Mouse (Mus musculus) left cerebral cortex, adult 11 months (tissue): ENCODE results near the gene Vwde.

Source experiments
- DNase-seq: peaks from one replicate; pipeline ENCODE4 v3.0.0; 2022; ENCODE audit warnings: low spot score

Gene Vwde

GRCm38 (mm10) chr6:13224596-13225227 is at the start of gene Vwde:
Gene Vwde, minus strand, starts transcription at chr6:13224965.
- no peak for DNase-seq

- no peak for DNase-seq
Observed at GRCm38 (mm10) chr6:13255341-13255740, 30.6 kb upstream of the Vwde start.

DNA sequence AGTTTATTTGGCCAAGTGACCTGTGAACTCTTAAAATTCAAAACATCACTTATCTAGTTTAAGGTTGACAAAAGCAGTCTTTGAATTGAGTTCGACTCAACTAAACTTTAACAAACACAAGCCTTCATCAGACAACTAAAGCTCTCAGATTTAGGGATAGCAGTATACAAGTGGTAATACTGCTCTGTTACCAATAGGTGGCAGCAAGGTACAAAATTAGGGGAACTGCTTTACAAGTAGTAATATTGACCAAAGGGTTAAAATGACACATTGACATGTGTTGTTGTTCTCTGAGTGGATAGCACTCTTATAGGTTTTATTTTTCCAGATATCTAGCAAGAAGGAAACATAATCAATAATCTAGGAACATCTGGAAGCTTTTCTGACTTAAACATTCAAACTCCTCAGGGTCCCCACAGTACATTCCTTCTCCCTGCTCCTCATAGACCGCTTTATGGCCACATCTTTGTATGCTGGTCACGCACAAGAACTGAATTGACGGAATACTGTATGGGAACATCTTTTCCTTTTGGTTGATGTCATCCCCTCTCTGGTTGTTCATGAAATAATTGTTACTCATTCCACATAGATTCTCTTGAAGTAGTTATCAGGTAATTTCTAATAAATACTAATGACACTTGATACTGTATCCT is 23.7 kb upstream of the Vwde start:
- DNase-seq: no peak

DNA sequence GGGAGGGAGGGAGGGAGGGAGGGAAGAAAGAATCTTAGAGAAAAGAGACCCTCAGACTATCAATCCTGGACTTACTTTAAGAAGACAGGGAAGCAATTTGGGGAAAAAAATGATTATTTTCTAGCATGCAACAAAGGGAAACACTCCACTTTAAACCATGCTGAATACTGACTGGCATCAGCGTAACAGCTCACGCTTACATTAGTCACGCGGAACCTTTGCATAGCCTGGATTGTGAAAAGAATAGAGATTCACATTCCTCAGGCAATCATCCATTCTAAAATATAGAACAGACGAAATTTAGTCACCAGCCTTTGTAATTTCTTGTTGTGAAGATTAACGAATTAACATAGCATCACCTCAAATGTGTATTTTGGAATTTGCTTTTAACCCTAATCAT is 18.6 kb downstream of the Vwde start:
- no peak for DNase-seq

DNA sequence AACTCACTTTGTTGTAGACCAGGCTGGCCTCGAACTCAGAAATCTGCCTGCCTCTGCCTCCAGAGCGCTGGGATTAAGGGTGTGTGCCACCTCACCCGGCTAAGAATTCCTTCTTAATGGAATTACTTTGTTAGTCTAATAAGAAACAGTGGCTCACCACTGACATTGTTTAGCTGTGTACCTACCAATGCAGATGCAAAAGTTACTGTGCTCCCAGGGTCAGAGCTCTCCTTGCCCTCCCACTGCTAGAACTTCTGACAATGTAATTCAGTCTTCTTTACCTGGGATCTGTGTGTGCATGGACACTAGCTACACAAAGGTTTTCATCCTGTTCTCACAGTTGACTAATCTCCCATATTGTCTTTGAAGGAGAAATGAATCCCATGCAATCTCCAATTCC is 27.3 kb downstream of the Vwde start:
- DNase-seq: no peak

DNA sequence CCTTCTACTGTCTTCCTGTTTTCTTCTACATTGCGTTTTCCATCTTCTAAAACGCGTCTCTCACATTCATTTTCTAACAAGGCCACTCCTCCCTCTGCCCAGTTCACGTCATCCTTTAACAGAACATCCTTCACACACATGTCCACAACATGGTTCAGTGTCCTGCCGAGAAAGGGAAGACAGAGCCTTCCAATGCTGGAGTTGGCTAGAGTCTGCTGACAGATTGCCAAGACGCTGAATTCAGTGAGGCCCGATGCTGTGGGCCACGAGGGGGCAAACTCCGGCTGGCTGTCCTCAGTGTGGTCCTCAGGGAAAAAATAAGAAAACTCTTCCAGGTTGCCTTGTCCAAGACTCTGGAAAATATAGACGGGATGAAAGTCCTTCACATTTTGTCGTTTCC is 37.9 kb downstream of the Vwde start:
- DNase-seq: no peak

GRCm38 (mm10) chr6:13180061-13180460 is 44.7 kb downstream of the Vwde start:
- DNase-seq: no peak

GRCm38 (mm10) chr6:13169459-13170150 is 55.2 kb downstream of the Vwde start:
- no peak for DNase-seq

GRCm38 (mm10) chr6:13166240-13166937 is 58.4 kb downstream of the Vwde start:
- DNase-seq: no peak

GRCm38 (mm10) chr6:13159437-13159836 is 65.3 kb downstream of the Vwde start:
- DNase-seq: no peak

- no peak for DNase-seq
Observed at GRCm38 (mm10) chr6:13153888-13154697, 70.7 kb downstream of the Vwde start.

DNA sequence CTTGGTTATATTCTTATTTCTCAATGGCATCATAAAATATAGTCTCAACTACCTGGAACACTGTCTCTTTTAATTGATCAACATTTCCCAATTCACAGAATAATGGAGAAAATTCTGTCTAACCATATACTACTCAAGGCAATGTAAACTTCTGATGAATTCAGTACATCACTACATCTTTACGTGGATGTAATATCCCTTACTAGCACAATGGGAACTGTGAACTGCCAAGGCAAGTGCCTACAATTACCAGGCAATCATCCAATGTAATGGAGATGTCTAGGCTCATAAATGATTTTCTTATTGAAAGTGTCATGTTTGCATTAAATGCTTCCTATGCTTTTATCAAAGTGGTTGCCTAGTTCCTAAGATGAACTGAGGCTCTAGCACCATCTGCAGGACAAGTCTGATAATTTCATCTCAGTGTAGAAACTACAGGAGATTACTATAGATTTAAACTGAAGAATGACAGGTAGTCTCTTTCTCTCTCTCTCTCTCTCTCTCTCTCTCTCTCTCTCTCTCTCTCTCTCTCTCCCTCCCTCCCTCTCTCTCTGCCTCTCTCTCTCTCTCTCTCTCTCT is 72.6 kb downstream of the Vwde start:
- peak; percentile 21 for DNase-seq

GRCm38 (mm10) chr6:13137255-13137654 is 87.5 kb downstream of the Vwde start:
- no peak for DNase-seq

GRCm38 (mm10) chr6:13108662-13109061 is 116.1 kb downstream of the Vwde start:
- no peak for DNase-seq
